Mouse (Mus musculus): ENCODE measurements at regions not wholly inside any gene's neighbourhood (a gene's known extent, or its start where the extent isn't known, plus 50 kb on each side); places are given as distances from the start of the nearest gene placed in this dataset.

DNA sequence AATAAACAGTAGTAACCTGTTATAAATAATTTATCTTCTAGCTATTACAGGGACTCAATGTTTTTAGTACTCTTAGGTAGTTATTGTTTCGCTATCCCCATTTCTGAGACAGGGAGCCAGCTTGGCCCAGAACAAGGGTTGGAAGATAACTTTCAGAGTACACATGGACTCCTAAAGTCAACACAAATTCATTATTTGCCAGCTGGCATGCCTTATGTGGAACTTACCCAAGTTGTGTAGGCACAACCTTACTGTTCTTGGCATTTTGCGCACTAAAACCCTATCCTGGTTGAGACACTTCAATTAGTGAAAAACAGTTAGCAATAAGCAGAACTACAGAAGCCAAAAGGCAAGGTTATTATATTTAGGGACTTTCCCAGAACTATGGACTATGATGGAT lies 1042.3 kb downstream of the H2al1n start:
- peak; percentile 3 for DNase-seq (ENCODE audit: low read depth, low spot score)
